Mouse (Mus musculus): Measurements from ENCODE around the gene Gpr34. TPM values are rescaled to one million over a fixed set of nuclear protein-coding genes. Genes with fewer than 3 reads are reported as not detected.

Gpr34 gene
- total and polyA plus RNA-seq, 3 experiments = 0.38 to 0.60 TPM; not detected in 1

DNA sequence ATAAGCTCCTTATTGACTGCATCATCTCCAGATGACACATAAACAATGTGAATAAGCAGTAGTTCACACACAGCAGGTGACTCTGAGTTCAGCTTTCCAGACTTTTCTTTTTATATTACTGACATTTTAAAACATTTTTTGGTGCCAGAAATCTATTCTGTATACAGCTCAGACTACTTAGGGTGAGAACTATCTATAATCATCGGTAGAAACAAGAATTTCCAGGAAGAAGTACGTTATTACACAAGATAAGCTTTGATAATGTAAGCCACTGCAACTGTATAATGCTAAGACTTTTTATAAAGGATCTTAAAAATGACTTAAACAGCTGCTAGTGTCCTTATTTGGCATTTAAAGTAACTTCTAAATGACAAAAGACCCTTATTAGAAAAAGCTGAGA is 19.8 kb upstream of the Gpr34 start:
- ATAC-seq (ENCODE audit: extremely low read depth, insufficient number of reproducible peaks, low FRiP score, poor library complexity, severe bottlenecking) (no peak), DNase-seq (ENCODE audit: low spot score) (no peak)
- H3K4me3 ChIP-seq (ENCODE audit: low read depth, low read length) = no peak overlapping the region
- H3K36me3 ChIP-seq (replicated peaks) = no peaks in the 10 kb centered on the region
- H3K4me1 ChIP-seq (ENCODE audit: insufficient read depth, low read depth, low read length) = peaks cover 18% of the 10 kb centered on the region; the same call in 1 of the 2 replicates
- no peaks in the 10 kb centered on the region for H3K27me3 ChIP-seq (ENCODE audit: insufficient read depth, low read length)
- no peak for TF ChIP-seq TAL1 (conservative IDR thresholded peaks at IDR 0.05; ENCODE audit: low read depth, low read length)
- no peak for TF ChIP-seq POLR2AphosphoS5 (IDR thresholded peaks at IDR 0.05; ENCODE audit: insufficient replicate concordance, low read depth, low read length)
- TF ChIP-seq GATA1 (IDR thresholded peaks at IDR 0.05; ENCODE audit: borderline replicate concordance, low read length) = no peak
- no peak for TF ChIP-seq GATA2 (IDR thresholded peaks at IDR 0.05; ENCODE audit: borderline replicate concordance, low read depth, low read length)
- no peak for TF ChIP-seq CTCF (IDR thresholded peaks at IDR 0.05; ENCODE audit: low read depth, low read length)
- no peaks in the 10 kb centered on the region for H3K9me3 ChIP-seq (replicated peaks)

DNA sequence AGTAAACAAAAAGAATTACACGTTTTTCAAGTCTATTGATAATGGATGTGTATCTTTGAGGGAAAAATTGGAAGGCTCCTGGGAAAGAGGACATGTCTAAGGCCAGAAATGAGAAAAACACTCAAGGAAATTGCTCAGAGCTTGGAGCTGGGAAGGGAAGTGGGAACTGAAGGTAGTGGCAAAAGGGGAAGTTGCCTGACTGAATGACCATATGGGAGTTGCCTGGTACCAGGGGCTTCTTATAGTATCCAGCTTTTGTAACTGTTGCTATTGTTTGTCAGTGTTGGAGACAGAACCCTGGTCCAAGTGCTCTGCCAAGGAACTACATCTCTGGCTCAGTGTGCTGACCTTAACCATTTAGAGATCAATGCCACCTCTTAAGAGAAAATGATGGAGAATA is 15.2 kb upstream of the Gpr34 start:
- Histone ChIP-seq H3K4me3 (ENCODE audit: low read depth, low read length) (no peak overlapping the region), H3K36me3 (replicated peaks) (no peaks in the 10 kb centered on the region), H3K9me3 (replicated peaks) (no peaks in the 10 kb centered on the region), H3K4me1 (ENCODE audit: insufficient read depth, low read depth, low read length) (peaks cover 26% of the 10 kb centered on the region), H3K27me3 (ENCODE audit: insufficient read depth, low read length) (no peaks in the 10 kb centered on the region)
- TF ChIP-seq GATA1 (IDR thresholded peaks at IDR 0.05; ENCODE audit: borderline replicate concordance, low read length) (no peak), TAL1 (conservative IDR thresholded peaks at IDR 0.05; ENCODE audit: low read depth, low read length) (no peak), GATA2 (IDR thresholded peaks at IDR 0.05; ENCODE audit: borderline replicate concordance, low read depth, low read length) (no peak), CTCF (IDR thresholded peaks at IDR 0.05; ENCODE audit: low read depth, low read length) (no peak), POLR2AphosphoS5 (IDR thresholded peaks at IDR 0.05; ENCODE audit: insufficient replicate concordance, low read depth, low read length) (no peak)
- DNase-seq (ENCODE audit: low spot score) = no peak
- no peak for ATAC-seq (ENCODE audit: extremely low read depth, insufficient number of reproducible peaks, low FRiP score, poor library complexity, severe bottlenecking)

DNA sequence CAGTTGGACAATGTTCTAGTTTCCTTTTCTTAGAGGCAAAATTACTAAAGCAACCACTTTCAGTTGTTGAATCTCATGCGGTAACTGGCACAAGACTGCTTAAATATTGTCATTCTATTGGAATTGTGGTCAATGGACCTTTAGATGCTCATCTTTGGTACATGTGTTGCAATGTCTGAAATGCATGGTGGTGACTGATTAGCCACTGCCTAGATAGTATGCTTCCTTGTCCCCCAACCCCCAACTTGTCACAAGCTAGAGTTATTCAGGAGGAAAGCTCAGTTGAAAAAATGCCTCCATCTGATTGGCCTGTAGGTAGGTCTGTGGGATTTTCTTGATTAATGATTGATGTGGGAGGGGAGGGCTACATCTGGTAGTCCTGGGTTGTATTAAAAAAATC is 14.6 kb upstream of the Gpr34 start:
- Histone ChIP-seq H3K36me3 (replicated peaks) (no peaks in the 10 kb centered on the region), H3K27me3 (ENCODE audit: insufficient read depth, low read length) (no peaks in the 10 kb centered on the region), H3K4me3 (ENCODE audit: low read depth, low read length) (no peak overlapping the region), H3K4me1 (ENCODE audit: insufficient read depth, low read depth, low read length) (peaks cover 26% of the 10 kb centered on the region), H3K9me3 (replicated peaks) (no peaks in the 10 kb centered on the region)
- no peak for TF ChIP-seq TAL1 (conservative IDR thresholded peaks at IDR 0.05; ENCODE audit: low read depth, low read length)
- no peak for DNase-seq (ENCODE audit: low spot score)
- no peak for ATAC-seq (ENCODE audit: extremely low read depth, insufficient number of reproducible peaks, low FRiP score, poor library complexity, severe bottlenecking)

DNA sequence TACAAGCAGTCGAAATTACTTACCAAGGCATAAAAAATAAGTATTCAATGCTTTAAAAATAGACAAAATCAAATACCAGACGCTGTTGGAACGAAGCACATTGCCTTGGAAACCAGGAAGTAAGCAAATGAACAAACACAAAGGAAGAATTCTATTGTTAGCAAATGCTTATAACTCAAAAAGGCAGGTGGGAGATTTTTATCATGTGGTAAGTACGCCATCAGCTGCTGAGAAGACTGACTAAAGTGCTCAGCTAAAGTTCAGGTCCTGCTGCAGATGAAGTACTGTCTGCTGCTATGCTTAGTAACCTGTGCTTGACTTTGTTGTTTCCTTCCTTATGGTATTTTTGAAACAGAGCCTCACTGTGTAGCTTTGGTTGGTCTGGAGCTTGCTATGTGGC is 13.4 kb upstream of the Gpr34 start:
- ATAC-seq (ENCODE audit: extremely low read depth, insufficient number of reproducible peaks, low FRiP score, poor library complexity, severe bottlenecking) (no peak), DNase-seq (ENCODE audit: low spot score) (no peak)
- no peak for TF ChIP-seq POLR2AphosphoS5 (IDR thresholded peaks at IDR 0.05; ENCODE audit: insufficient replicate concordance, low read depth, low read length)
- no peak for TF ChIP-seq TAL1 (conservative IDR thresholded peaks at IDR 0.05; ENCODE audit: low read depth, low read length)
- TF ChIP-seq GATA1 (IDR thresholded peaks at IDR 0.05; ENCODE audit: borderline replicate concordance, low read length) = no peak
- no peak for TF ChIP-seq GATA2 (IDR thresholded peaks at IDR 0.05; ENCODE audit: borderline replicate concordance, low read depth, low read length)
- TF ChIP-seq CTCF (IDR thresholded peaks at IDR 0.05; ENCODE audit: low read depth, low read length) = no peak
- H3K27me3 ChIP-seq (ENCODE audit: insufficient read depth, low read length) = no peaks in the 10 kb centered on the region
- no peaks in the 10 kb centered on the region for H3K9me3 ChIP-seq (replicated peaks)
- no peak overlapping the region for H3K4me3 ChIP-seq (ENCODE audit: low read depth, low read length)
- no peaks in the 10 kb centered on the region for H3K36me3 ChIP-seq (replicated peaks)
- peaks cover 26% of the 10 kb centered on the region for H3K4me1 ChIP-seq (ENCODE audit: insufficient read depth, low read depth, low read length)

DNA sequence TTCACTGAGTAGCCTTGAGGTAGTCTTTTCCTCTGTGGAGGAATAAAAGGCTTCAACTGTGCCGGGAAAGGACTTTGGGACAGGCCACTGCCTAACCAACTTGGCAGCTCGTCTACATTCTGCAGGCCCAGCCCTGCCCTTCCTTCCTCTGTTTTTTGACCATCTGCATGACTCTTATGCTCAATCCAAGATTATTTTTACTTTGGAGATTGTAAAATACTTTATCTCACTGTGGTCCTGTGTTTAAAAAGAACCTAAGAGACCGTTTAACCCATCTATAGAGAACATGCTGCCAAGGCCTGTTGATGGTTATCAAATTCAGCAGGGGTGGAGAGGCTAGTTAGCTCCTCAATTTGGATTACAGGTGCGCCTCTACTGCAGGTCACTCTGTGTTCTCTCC is 10.4 kb upstream of the Gpr34 start:
- no peaks in the 10 kb centered on the region for H3K27me3 ChIP-seq (ENCODE audit: insufficient read depth, low read length)
- no peaks in the 10 kb centered on the region for H3K9me3 ChIP-seq (replicated peaks)
- no peaks in the 10 kb centered on the region for H3K36me3 ChIP-seq (replicated peaks)
- DNase-seq (ENCODE audit: low spot score) (no peak), ATAC-seq (ENCODE audit: extremely low read depth, insufficient number of reproducible peaks, low FRiP score, poor library complexity, severe bottlenecking) (no peak; the same call in 1 of the 2 replicates)
- H3K4me3 ChIP-seq (ENCODE audit: low read depth, low read length) = no peak overlapping the region
- TF ChIP-seq TAL1 (conservative IDR thresholded peaks at IDR 0.05; ENCODE audit: low read depth, low read length) (no peak), GATA1 (IDR thresholded peaks at IDR 0.05; ENCODE audit: borderline replicate concordance, low read length) (no peak), CTCF (IDR thresholded peaks at IDR 0.05; ENCODE audit: low read depth, low read length) (no peak), POLR2AphosphoS5 (IDR thresholded peaks at IDR 0.05; ENCODE audit: insufficient replicate concordance, low read depth, low read length) (no peak), GATA2 (IDR thresholded peaks at IDR 0.05; ENCODE audit: borderline replicate concordance, low read depth, low read length) (no peak)
- peaks cover 29% of the 10 kb centered on the region for H3K4me1 ChIP-seq (ENCODE audit: insufficient read depth, low read depth, low read length)

- no peaks in the 10 kb centered on the region for H3K9me3 ChIP-seq (replicated peaks)
- no peaks in the 10 kb centered on the region for H3K27me3 ChIP-seq (ENCODE audit: insufficient read depth, low read length)
- DNase-seq (ENCODE audit: low spot score) = no peak
- TF ChIP-seq GATA1 (IDR thresholded peaks at IDR 0.05; ENCODE audit: borderline replicate concordance, low read length) = no peak
- TF ChIP-seq GATA2 (IDR thresholded peaks at IDR 0.05; ENCODE audit: borderline replicate concordance, low read depth, low read length) = no peak
- no peak for TF ChIP-seq CTCF (IDR thresholded peaks at IDR 0.05; ENCODE audit: low read depth, low read length)
- no peak for TF ChIP-seq POLR2AphosphoS5 (IDR thresholded peaks at IDR 0.05; ENCODE audit: insufficient replicate concordance, low read depth, low read length)
- TF ChIP-seq TAL1 (conservative IDR thresholded peaks at IDR 0.05; ENCODE audit: low read depth, low read length) = no peak
- ATAC-seq (ENCODE audit: extremely low read depth, insufficient number of reproducible peaks, low FRiP score, poor library complexity, severe bottlenecking) = no peak
- H3K4me1 ChIP-seq (ENCODE audit: insufficient read depth, low read depth, low read length) = peaks cover 18% of the 10 kb centered on the region
- H3K4me3 ChIP-seq (ENCODE audit: low read depth, low read length) = no peak overlapping the region
- H3K36me3 ChIP-seq (replicated peaks) = no peaks in the 10 kb centered on the region
These were observed 9.2 kb upstream of the Gpr34 start for GRCm38 (mm10) chrX:13622654-13623053.

GRCm38 (mm10) chrX:13636398-13636797 is 4.5 kb downstream of the Gpr34 start:
- no peaks in the 10 kb centered on the region for H3K27me3 ChIP-seq (ENCODE audit: insufficient read depth, low read length)
- DNase-seq (ENCODE audit: low spot score) (no peak), ATAC-seq (ENCODE audit: extremely low read depth, insufficient number of reproducible peaks, low FRiP score, poor library complexity, severe bottlenecking) (no peak)
- TF ChIP-seq POLR2AphosphoS5 (IDR thresholded peaks at IDR 0.05; ENCODE audit: insufficient replicate concordance, low read depth, low read length) (no peak), CTCF (IDR thresholded peaks at IDR 0.05; ENCODE audit: low read depth, low read length) (no peak), TAL1 (conservative IDR thresholded peaks at IDR 0.05; ENCODE audit: low read depth, low read length) (no peak)
- H3K9me3 ChIP-seq (replicated peaks) = no peaks in the 10 kb centered on the region
- H3K36me3 ChIP-seq (replicated peaks) = no peaks in the 10 kb centered on the region
- H3K4me1 ChIP-seq (ENCODE audit: insufficient read depth, low read depth, low read length) = peaks cover 4% of the 10 kb centered on the region; the same call in 1 of the 2 replicates
- no peak overlapping the region for H3K4me3 ChIP-seq (ENCODE audit: low read depth, low read length)

Measured in G1E (cell line).